Mouse (Mus musculus) layer of hippocampus, adult 8-10 months (tissue): ENCODE results near the gene Trim10. TPM values are rescaled to one million over a fixed set of nuclear protein-coding genes. Genes with fewer than 3 reads are reported as not detected.
"Not testable (repeated sequence)": the region's sequence is repeated elsewhere in the genome, so short reads cannot be mapped to it uniquely, and the experiment has no call there.

ENCODE experiments used
- DNase-seq, 2 experiments: peaks; one replicate each; pipeline ENCODE4 v3.0.0; 2022; ENCODE audit warnings: low spot score in 2 of 2
- total RNA-seq, 4 experiments: library from RNA; stranded (reverse); gene quantifications; 2 replicates each; pipeline ENCODE4 v1.2.4; 2022

The Trim10 gene
- total RNA-seq, 4 experiments from 2014 or later, result not detected

GRCm38 (mm10) chr17:36858181-36858580, 11.2 kb upstream of the Trim10 start:
- DNase-seq, result no peak

GRCm38 (mm10) chr17:36861680-36862079, 7.7 kb upstream of the Trim10 start:
- DNase-seq, result no peak

- no peak for DNase-seq
Measured at GRCm38 (mm10) chr17:36866719-36867527, 2.5 kb upstream of the Trim10 start, which contains the start of gene Trim15. Gene Trim15, minus strand, starts transcription at chr17:36867210.

- no peak for DNase-seq
Measured at GRCm38 (mm10) chr17:36868836-36869235, 538 bp upstream of the Trim10 start.

GRCm38 (mm10) chr17:36869955-36870810, 809 bp downstream of the Trim10 start:
- no peak for DNase-seq

- DNase-seq, result no peak
Measured at GRCm38 (mm10) chr17:36874636-36875035, 5.3 kb downstream of the Trim10 start.

GRCm38 (mm10) chr17:36883350-36883749, 14.0 kb downstream of the Trim10 start:
- no peak for DNase-seq

- no peak for DNase-seq
Measured at GRCm38 (mm10) chr17:36885132-36885790, 15.9 kb downstream of the Trim10 start.

GRCm38 (mm10) chr17:36890073-36890903, 20.9 kb downstream of the Trim10 start, which contains the start of gene Trim40:
Gene Trim40, minus strand, starts transcription at chr17:36890123.
- DNase-seq, result no peak

GRCm38 (mm10) chr17:36891496-36891895, 22.1 kb downstream of the Trim10 start:
- DNase-seq, result not testable (repeated sequence)

- peak in 1 of 2 experiments; percentile 37 for DNase-seq
Measured at GRCm38 (mm10) chr17:36892362-36892761, 23.0 kb downstream of the Trim10 start.

- DNase-seq, result no peak
Measured at GRCm38 (mm10) chr17:36893387-36893786, 24.0 kb downstream of the Trim10 start.

GRCm38 (mm10) chr17:36896583-36896982, 27.2 kb downstream of the Trim10 start:
- peak in 1 of 2 experiments; percentile 9 for DNase-seq

GRCm38 (mm10) chr17:36897065-36897464, 27.7 kb downstream of the Trim10 start:
- no peak for DNase-seq

GRCm38 (mm10) chr17:36897552-36898205, 28.3 kb downstream of the Trim10 start, which contains the start of gene Trim31:
Gene Trim31, plus strand, starts transcription at chr17:36898118.
- DNase-seq, result no peak

GRCm38 (mm10) chr17:36899376-36899775, 30.0 kb downstream of the Trim10 start:
- no peak for DNase-seq

GRCm38 (mm10) chr17:36900001-36900400, 30.6 kb downstream of the Trim10 start:
- DNase-seq, result peak; percentile 42 to 64

- DNase-seq, result no peak
Measured at GRCm38 (mm10) chr17:36900691-36901090, 31.3 kb downstream of the Trim10 start.

GRCm38 (mm10) chr17:36903651-36904050, 34.3 kb downstream of the Trim10 start:
- no peak for DNase-seq

GRCm38 (mm10) chr17:36908235-36908634, 38.9 kb downstream of the Trim10 start:
- DNase-seq, result no peak
